Mouse (Mus musculus): ENCODE results near the gene Tmem11.

Gene Tmem11

GRCm38 (mm10) chr11:60827241-60827945, 51.7 kb downstream of the Tmem11 start:
- no peak for DNase-seq (ENCODE audit: low spot score)

GRCm38 (mm10) chr11:60826700-60827099, 52.4 kb downstream of the Tmem11 start:
- DNase-seq (ENCODE audit: low spot score): no peak

GRCm38 (mm10) chr11:60825191-60825590, 53.9 kb downstream of the Tmem11 start:
- no peak for DNase-seq (ENCODE audit: low spot score)

- DNase-seq (ENCODE audit: low spot score): no peak
These were observed 55.3 kb downstream of the Tmem11 start for GRCm38 (mm10) chr11:60823771-60824170.

GRCm38 (mm10) chr11:60816398-60816797, 62.7 kb downstream of the Tmem11 start:
- DNase-seq (ENCODE audit: low spot score): no peak
